Mouse (Mus musculus) kidney, adult 2 months (tissue): ENCODE data around the gene Rpl19.

Experiments used
- CTCF ChIP-seq: fragments of 200-500 bp; conservative IDR thresholded peaks from 2 replicates; pipeline ENCODE4 v1.5.1; 2011; ENCODE audit warnings: low read depth, mild to moderate bottlenecking, control low read depth, low read length, moderate library complexity, mixed read lengths; ENCODE audit not compliant: insufficient read depth, insufficient read length
- POLR2A ChIP-seq: fragments of 200-500 bp; IDR thresholded peaks from one replicate; pipeline ENCODE4 v1.6.1; 2011; ENCODE audit warnings: low read depth, low read length, control low read depth

DNA sequence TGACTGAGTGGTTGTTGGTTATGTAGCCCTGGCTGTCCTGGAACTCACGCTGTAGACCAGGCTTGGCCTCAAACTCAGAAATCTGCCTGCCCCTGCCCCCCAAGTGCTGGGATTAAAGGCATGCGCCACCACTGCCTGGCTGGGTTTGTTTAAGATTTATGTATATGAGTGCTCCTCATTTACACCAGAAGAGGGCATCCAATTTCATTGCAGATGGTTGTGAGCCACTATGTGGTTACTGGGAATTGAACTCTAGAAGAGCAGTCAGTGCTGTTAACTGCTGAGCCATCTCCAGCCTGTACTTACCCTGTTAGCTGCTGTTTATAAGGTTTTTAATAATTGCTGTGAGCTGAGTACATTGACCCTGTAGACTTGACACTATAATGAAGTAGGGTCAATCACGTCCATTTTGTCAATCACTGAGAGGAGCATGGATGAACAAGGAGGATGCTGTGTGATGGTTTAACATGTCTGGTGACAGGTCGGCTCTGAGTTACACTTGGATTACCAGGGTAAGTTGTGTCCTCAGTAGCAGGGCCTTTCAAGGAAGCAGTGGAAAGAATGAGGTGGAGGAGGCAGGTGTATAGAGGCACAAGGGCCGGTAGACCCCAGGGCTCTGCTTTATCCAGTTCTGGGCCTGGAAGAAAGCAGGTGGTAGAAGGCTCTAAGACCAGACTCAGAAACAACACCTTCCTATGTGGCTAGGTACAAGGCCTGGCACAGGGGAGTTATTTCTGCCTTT is 4.4 kb downstream of the Rpl19 start:
- no peak for TF ChIP-seq CTCF
- TF ChIP-seq POLR2A, result no peak
